Mouse (Mus musculus) CD4-positive helper T cell, adult 2 months (primary cell): ENCODE results near the gene Erv3.

Experiments
- DNase-seq: peaks from one replicate; pipeline ENCODE4 v3.0.0-alpha.2; 2012; ENCODE audit warnings: low read depth, missing footprints, low spot score

Gene Erv3

DNA sequence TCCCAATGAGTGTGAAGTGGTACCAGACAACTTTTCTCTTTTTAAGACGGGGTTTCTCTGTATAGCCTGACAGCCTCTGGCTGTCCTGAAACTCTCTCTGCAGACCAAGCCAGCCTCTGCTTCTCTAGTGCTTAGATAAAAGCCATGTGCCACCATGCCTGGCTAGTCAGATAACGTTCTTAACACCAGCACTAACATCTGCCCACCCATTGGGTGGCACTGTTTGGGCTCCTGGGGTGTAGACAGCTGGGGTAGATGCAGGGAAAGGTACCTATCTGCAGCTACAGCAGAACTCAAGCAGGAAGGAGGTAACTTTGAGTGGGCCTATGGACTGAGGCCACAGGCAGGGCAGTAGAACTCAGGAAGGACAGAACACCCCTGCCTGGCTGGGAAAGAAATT, 34.0 kb downstream of the Erv3 start:
- DNase-seq, result no peak

- no peak for DNase-seq
Observed at GRCm38 (mm10) chr2:131823931-131824330, 35.6 kb downstream of the Erv3 start.

GRCm38 (mm10) chr2:131822492-131822891, 37.1 kb downstream of the Erv3 start:
- DNase-seq, result no peak

DNA sequence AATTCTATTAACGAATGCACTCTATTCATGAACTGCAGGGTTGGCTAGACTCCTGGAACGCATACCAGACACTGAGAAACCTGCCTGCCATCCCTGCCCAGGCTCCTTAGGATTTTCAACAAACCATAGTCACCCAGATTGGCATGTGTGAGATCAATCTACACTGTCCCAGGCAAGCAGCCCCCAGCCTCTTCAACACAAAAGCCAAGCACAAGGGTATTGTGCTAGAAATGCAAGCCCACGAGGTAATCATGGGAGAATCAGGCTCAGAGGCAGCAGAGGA, 37.9 kb downstream of the Erv3 start:
- DNase-seq, result no peak

DNA sequence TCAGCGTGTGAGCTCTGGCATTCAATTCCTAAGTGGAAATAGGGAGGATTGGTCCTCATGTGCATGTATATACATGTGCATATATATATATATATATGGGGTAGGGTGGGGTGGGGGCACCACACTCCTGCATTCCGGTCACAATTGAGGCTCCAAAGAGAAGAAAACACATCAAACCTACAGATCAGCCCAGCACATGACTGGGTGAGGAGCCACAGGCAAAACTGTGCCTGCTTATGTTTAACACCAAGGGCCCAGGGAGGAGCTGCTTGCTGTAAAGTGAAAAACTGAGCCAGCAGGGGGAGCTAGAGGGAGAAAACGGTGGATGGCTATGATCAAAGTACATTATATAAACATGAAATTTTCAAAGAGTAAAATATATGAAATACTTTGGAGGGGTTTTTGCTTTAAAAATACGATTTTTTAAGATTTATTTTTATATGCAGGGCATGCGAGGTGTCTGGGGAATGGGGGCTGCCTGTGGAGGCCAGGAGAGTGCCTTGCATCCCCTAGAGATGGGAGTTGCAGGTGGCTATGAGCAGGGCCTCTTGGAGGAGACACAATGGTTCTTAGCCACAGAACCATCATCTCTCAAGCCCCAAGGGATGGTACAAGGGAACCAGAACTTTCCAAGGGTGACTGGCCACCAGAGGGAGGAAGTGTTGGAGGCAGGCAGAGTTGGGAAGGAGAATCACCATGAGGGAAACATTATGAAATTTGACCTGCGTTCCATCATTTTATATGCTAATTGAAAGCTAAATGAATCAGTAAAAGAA, 38.4 kb downstream of the Erv3 start:
- peak; percentile 75 for DNase-seq

GRCm38 (mm10) chr2:131820088-131820675, 39.4 kb downstream of the Erv3 start:
- DNase-seq, result peak; percentile 78

DNA sequence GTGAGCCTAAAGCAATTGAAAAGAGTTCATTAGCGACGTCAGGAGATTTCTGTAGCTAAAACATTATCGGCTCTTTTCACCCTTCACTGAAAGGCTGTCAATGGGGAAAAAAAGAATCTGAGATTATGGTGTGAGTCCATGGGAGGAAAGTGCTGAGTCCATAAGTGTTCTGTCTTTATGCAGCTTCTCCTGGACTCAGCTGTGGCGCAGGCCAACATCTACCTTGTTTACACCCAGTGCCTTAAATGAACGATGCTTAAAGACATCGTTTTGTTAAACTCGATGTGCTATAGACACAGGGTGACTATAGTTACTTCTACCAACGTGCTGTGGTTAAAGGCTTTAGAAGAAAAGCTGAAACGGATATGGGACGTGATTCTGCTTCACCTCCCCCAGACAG, 45.2 kb downstream of the Erv3 start:
- no peak for DNase-seq

- DNase-seq, result no peak
Observed at GRCm38 (mm10) chr2:131813437-131813836, 46.1 kb downstream of the Erv3 start.

DNA sequence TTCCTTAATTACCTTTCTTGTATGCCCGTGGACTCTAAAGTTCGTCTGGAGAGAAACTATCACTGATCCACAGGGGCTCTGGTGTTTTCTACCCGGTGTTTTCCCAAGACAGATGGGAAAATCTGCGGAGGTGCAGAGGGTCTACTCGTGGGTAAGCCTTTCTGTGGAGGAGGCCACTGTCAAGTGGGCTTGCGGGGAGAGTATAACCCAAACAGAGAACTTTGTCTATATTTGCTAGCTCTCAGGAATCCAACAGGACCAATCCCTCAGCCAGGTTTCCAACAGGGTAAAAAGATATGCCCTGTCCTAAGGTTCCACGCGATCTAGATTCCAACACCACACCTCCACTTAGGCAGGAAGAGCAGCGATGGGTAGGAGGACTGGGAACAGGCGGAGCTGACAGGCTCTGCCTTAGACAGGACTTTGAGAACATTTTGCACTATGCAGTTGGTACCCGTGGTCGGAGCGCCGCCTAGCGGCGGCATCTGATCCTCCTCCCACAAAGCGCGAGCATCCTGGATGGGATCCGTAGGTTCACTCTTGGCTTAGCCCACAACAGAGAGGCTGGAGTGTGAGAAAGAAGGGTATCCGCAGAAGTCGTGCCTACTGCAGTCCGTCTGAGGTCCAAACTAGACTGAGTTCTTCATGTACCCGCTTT, 46.9 kb downstream of the Erv3 start:
- DNase-seq, result peak; percentile 56

DNA sequence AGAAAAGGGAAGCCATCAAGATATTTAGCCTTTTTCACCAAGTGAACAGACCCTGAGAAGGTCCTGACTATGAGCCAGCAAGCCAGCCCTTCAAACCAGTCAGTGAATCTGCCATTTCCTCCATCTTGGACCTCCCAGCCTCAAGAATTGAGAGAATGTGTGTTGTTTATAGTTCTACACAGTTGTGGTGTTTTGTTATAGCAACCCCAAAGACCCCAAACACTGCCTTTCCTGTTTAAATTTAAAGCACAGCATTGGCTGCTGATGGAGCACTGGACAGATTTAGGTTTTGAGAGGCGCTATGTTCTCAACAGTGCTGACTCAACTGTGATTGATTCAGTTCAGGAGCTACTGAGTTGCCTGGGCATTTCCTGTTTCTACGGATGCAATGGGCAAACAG, 47.9 kb downstream of the Erv3 start:
- DNase-seq, result no peak

GRCm38 (mm10) chr2:131808856-131809255, 50.7 kb downstream of the Erv3 start:
- DNase-seq, result no peak

DNA sequence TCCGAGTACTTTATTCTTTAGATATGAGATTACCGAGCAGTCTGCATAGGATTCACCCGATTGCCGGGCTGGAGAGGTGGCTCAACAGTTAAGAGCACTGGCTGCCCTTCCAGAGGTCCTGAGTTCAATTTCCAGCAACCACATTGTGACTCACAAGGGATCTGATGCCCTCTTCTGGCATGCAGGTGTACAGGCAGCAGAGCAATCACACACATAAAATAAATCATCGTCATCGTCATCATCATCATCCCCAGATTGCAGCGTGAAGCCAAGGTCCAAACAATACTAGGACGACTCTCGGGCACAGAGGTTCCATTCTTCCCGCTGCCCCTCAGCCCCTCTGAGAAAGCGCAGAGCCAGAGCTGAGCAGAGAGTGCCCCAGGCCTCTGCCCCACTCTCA, 51.9 kb downstream of the Erv3 start:
- DNase-seq, result no peak

DNA sequence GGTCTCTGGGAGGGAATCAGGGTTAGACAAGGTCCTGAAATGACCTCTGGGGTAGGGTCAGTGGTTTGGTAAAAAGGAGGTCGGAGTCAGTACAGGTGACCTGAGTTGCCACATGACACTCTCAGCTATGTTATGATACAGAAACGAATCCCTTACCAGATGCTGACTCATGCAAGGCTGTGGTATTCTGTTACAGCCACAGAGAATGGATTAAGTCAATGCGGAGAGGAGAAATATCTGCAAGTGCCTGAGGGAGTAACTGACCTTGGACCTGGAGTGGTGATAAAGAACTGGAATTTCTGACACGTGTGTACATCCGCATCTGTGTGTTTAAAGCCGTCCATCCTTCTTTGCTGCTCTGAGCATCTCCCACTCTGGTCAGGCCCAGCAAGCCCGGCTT, 52.7 kb downstream of the Erv3 start:
- DNase-seq, result no peak

- DNase-seq, result no peak
Observed at GRCm38 (mm10) chr2:131805306-131805705, 54.2 kb downstream of the Erv3 start.

- DNase-seq, result no peak
Observed at GRCm38 (mm10) chr2:131803801-131804200, 55.7 kb downstream of the Erv3 start.
